Mouse (Mus musculus): ENCODE measurements around the gene Fmod. TPM values are rescaled to one million over a fixed set of nuclear protein-coding genes. Genes with fewer than 3 reads are reported as not detected.

Fmod gene
- polyA plus RNA-seq, 1 experiment: not detected

DNA sequence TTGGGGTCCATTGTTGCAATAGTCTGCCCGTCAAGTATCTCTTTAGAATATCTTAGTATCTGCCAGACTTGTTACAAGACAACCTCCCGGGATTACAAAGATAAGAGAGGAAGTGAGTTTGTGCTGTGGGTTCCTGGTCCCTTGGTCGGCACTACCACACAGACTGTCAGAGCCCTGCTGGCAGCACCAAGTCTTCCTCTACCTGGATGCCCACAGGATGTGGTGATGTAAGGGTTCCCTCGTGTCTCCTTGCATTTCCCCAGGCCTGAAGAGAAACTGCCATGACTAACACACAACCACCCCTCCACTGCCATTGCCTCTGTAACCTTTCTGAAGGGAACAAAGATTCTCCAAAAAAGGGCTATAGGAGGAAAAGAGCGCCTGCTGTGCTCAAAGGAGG is 11.1 kb upstream of the Fmod start:
- Histone ChIP-seq H3K9me3 (replicated peaks; ENCODE audit: control insufficient read depth, insufficient read depth, low read length, poor library complexity, severe bottlenecking) (no peaks in the 10 kb centered on the region), H3K27me3 (ENCODE audit: control insufficient read depth, insufficient read depth, low read length, poor library complexity, severe bottlenecking) (no peaks in the 10 kb centered on the region), H3K4me1 (ENCODE audit: control insufficient read depth, insufficient read depth, low read length) (no peaks in the 10 kb centered on the region), H3K27ac (ENCODE audit: insufficient read depth, low read length) (no peak overlapping the region), H3K36me3 (ENCODE audit: control insufficient read depth, insufficient read depth, low read length, poor library complexity, severe bottlenecking) (no peaks in the 10 kb centered on the region), H3K9ac (ENCODE audit: low read depth, poor library complexity, severe bottlenecking) (no peak overlapping the region), H3K4me3 (ENCODE audit: low read depth, low read length) (no peak overlapping the region)
- no peak for TF ChIP-seq POLR2A (IDR thresholded peaks at IDR 0.05; ENCODE audit: insufficient read depth, low read length)
- no peak for TF ChIP-seq EP300 (IDR thresholded peaks at IDR 0.05; ENCODE audit: insufficient read depth, low read depth, low read length)
- no peak for TF ChIP-seq CTCF (IDR thresholded peaks at IDR 0.05; ENCODE audit: low read depth, low read length)

DNA sequence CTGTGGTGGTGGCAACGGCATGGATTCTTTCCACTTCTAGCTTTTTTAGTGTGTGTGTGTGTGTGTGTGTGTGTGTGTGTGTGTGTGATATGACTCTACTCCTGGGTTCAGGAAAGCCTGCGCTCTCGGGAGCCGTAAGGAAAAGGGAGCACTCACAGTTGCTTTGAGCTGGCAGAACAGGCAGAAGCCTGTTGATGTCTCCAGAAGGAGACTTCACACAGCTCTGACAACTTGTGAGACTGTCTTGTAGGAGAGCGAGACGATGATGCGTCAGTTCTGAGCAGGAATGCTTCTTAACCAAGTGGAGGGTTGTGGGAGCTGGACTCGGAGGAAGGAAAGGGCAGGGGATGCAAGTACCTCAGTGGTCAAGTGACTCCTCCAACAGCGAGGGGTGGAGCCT is 10.3 kb upstream of the Fmod start:
- Histone ChIP-seq H3K27ac (ENCODE audit: insufficient read depth, low read length) (no peak overlapping the region), H3K4me3 (ENCODE audit: low read depth, low read length) (no peak overlapping the region), H3K36me3 (ENCODE audit: control insufficient read depth, insufficient read depth, low read length, poor library complexity, severe bottlenecking) (no peaks in the 10 kb centered on the region), H3K9me3 (replicated peaks; ENCODE audit: control insufficient read depth, insufficient read depth, low read length, poor library complexity, severe bottlenecking) (no peaks in the 10 kb centered on the region), H3K27me3 (ENCODE audit: control insufficient read depth, insufficient read depth, low read length, poor library complexity, severe bottlenecking) (no peaks in the 10 kb centered on the region), H3K4me1 (ENCODE audit: control insufficient read depth, insufficient read depth, low read length) (no peaks in the 10 kb centered on the region), H3K9ac (ENCODE audit: low read depth, poor library complexity, severe bottlenecking) (no peak overlapping the region)
- TF ChIP-seq CTCF (IDR thresholded peaks at IDR 0.05; ENCODE audit: low read depth, low read length): no peak
- no peak for TF ChIP-seq EP300 (IDR thresholded peaks at IDR 0.05; ENCODE audit: insufficient read depth, low read depth, low read length)
- no peak for TF ChIP-seq POLR2A (IDR thresholded peaks at IDR 0.05; ENCODE audit: insufficient read depth, low read length)

DNA sequence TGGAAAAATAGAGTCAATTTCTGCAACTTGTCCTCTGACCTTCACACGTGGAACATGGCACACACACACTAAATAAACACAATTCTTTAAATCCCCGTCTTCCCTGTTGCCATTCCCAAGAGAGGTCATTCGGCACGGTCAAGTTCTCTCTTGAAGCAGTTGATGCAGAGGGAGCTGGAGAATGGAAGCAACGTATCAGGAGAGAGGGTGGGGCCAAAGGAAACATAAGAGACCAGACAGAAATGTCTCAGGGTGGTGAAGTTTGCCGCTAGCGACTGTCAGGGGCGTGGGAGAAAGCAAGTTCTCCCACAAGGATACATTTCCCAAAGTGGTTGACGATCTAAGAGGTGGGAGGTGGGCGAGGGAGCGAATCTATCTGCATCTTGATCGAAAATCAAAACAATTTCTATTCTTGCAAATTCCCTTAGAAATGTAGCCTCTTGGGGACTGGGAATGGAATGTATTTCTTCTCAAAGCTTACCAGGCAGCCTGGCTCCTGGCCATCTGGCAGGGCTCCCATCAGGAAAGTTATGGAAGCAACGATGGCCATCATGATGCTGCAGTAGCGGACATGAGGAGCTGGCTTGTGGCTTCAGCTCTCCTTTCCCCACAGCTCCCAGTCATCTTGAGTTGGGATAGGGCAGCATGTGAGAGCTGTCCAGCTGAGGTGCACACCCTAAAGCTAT is 8.8 kb upstream of the Fmod start:
- H3K9ac ChIP-seq (ENCODE audit: low read depth, poor library complexity, severe bottlenecking): no peak overlapping the region
- H3K4me3 ChIP-seq (ENCODE audit: low read depth, low read length): no peak overlapping the region
- no peaks in the 10 kb centered on the region for H3K27me3 ChIP-seq (ENCODE audit: control insufficient read depth, insufficient read depth, low read length, poor library complexity, severe bottlenecking)
- H3K4me1 ChIP-seq (ENCODE audit: control insufficient read depth, insufficient read depth, low read length): no peaks in the 10 kb centered on the region
- TF ChIP-seq POLR2A (IDR thresholded peaks at IDR 0.05; ENCODE audit: insufficient read depth, low read length) (no peak), EP300 (IDR thresholded peaks at IDR 0.05; ENCODE audit: insufficient read depth, low read depth, low read length) (no peak), CTCF (IDR thresholded peaks at IDR 0.05; ENCODE audit: low read depth, low read length) (no peak)
- no peaks in the 10 kb centered on the region for H3K36me3 ChIP-seq (ENCODE audit: control insufficient read depth, insufficient read depth, low read length, poor library complexity, severe bottlenecking)
- H3K9me3 ChIP-seq (replicated peaks; ENCODE audit: control insufficient read depth, insufficient read depth, low read length, poor library complexity, severe bottlenecking): no peaks in the 10 kb centered on the region
- H3K27ac ChIP-seq (ENCODE audit: insufficient read depth, low read length): no peak overlapping the region

DNA sequence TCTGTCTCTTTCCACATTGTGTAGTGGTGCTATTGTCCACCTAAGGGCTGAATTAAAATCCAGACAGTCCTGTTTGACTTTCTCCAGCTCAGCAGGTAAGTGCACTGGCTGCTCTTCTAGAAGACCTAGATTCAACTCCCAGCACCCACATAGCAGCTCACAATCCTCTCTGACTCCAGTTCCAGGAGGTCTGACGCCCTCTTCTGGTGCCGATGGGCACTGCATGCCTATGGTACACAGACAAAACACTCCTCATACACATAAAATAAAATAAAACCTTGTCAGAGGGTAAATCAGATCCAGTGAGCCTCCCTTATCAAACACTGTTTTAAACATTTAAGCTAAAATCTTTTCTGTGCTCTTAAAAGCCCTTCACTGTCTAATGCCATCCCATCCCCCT is 562 bp upstream of the Fmod start:
- Histone ChIP-seq H3K27me3 (ENCODE audit: control insufficient read depth, insufficient read depth, low read length, poor library complexity, severe bottlenecking) (no peaks in the 10 kb centered on the region), H3K4me3 (ENCODE audit: low read depth, low read length) (no peak overlapping the region), H3K4me1 (ENCODE audit: control insufficient read depth, insufficient read depth, low read length) (no peaks in the 10 kb centered on the region), H3K36me3 (ENCODE audit: control insufficient read depth, insufficient read depth, low read length, poor library complexity, severe bottlenecking) (no peaks in the 10 kb centered on the region), H3K9ac (ENCODE audit: low read depth, poor library complexity, severe bottlenecking) (no peak overlapping the region), H3K9me3 (replicated peaks; ENCODE audit: control insufficient read depth, insufficient read depth, low read length, poor library complexity, severe bottlenecking) (no peaks in the 10 kb centered on the region), H3K27ac (ENCODE audit: insufficient read depth, low read length) (no peak overlapping the region)
- TF ChIP-seq CTCF (IDR thresholded peaks at IDR 0.05; ENCODE audit: low read depth, low read length): peak; percentile 72
- TF ChIP-seq EP300 (IDR thresholded peaks at IDR 0.05; ENCODE audit: insufficient read depth, low read depth, low read length): no peak
- TF ChIP-seq POLR2A (IDR thresholded peaks at IDR 0.05; ENCODE audit: insufficient read depth, low read length): no peak

DNA sequence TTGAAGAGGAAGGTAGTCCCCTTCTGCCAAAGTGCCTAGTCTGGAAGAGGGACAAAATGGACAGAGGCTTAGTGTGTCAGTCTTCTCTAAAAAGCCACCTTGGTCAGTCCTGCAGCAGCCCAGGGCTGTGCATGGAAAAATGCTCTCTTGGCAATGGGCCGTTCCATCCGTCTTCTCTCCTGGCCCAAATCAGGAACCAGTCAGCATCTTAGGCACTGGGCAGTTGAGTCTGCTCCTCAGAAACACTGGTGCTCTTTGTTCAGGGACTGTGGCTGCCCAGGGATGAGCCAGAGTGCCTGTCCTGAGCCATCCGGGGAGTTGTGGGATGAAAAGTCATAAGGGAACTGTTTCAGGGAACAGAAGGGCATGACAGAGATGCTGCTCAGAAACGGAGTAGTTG is 1.3 kb downstream of the Fmod start:
- no peaks in the 10 kb centered on the region for H3K36me3 ChIP-seq (ENCODE audit: control insufficient read depth, insufficient read depth, low read length, poor library complexity, severe bottlenecking)
- no peaks in the 10 kb centered on the region for H3K4me1 ChIP-seq (ENCODE audit: control insufficient read depth, insufficient read depth, low read length)
- no peaks in the 10 kb centered on the region for H3K27me3 ChIP-seq (ENCODE audit: control insufficient read depth, insufficient read depth, low read length, poor library complexity, severe bottlenecking)
- no peak overlapping the region for H3K27ac ChIP-seq (ENCODE audit: insufficient read depth, low read length)
- TF ChIP-seq EP300 (IDR thresholded peaks at IDR 0.05; ENCODE audit: insufficient read depth, low read depth, low read length): no peak
- TF ChIP-seq CTCF (IDR thresholded peaks at IDR 0.05; ENCODE audit: low read depth, low read length): no peak
- no peak for TF ChIP-seq POLR2A (IDR thresholded peaks at IDR 0.05; ENCODE audit: insufficient read depth, low read length)
- no peaks in the 10 kb centered on the region for H3K9me3 ChIP-seq (replicated peaks; ENCODE audit: control insufficient read depth, insufficient read depth, low read length, poor library complexity, severe bottlenecking)
- H3K9ac ChIP-seq (ENCODE audit: low read depth, poor library complexity, severe bottlenecking): no peak overlapping the region
- H3K4me3 ChIP-seq (ENCODE audit: low read depth, low read length): no peak overlapping the region

DNA sequence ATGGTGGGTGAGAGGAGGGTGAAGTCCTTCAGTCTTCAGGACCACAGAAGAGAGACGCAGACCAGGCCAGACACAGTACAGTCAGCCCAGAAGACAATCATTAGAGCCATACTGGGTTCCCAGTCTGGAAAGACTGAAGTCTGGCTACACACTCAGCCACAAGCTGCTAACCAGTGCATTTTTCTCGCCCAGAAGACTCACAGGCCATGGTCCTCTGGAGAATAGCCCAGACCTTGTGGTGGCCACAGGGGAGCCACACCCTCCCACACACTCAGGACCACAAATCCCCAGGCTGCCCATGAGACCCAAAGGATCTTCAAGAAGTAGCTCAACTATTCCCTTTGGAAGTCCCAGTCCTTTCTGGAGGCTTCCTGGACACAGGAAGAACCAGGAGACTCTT is 2.3 kb downstream of the Fmod start:
- H3K9ac ChIP-seq (ENCODE audit: low read depth, poor library complexity, severe bottlenecking): no peak overlapping the region
- no peak for TF ChIP-seq EP300 (IDR thresholded peaks at IDR 0.05; ENCODE audit: insufficient read depth, low read depth, low read length)
- TF ChIP-seq CTCF (IDR thresholded peaks at IDR 0.05; ENCODE audit: low read depth, low read length): no peak
- no peak for TF ChIP-seq POLR2A (IDR thresholded peaks at IDR 0.05; ENCODE audit: insufficient read depth, low read length)
- no peaks in the 10 kb centered on the region for H3K27me3 ChIP-seq (ENCODE audit: control insufficient read depth, insufficient read depth, low read length, poor library complexity, severe bottlenecking)
- no peak overlapping the region for H3K27ac ChIP-seq (ENCODE audit: insufficient read depth, low read length)
- no peaks in the 10 kb centered on the region for H3K4me1 ChIP-seq (ENCODE audit: control insufficient read depth, insufficient read depth, low read length)
- H3K36me3 ChIP-seq (ENCODE audit: control insufficient read depth, insufficient read depth, low read length, poor library complexity, severe bottlenecking): no peaks in the 10 kb centered on the region
- H3K9me3 ChIP-seq (replicated peaks; ENCODE audit: control insufficient read depth, insufficient read depth, low read length, poor library complexity, severe bottlenecking): no peaks in the 10 kb centered on the region
- no peak overlapping the region for H3K4me3 ChIP-seq (ENCODE audit: low read depth, low read length)
